Mouse (Mus musculus) olfactory bulb, adult 2 months (tissue): ENCODE measurements around the gene Mbd6. TPM values are rescaled to one million over a fixed set of nuclear protein-coding genes. Genes with fewer than 3 reads are reported as not detected.
"Not testable (repeated sequence)": the region's sequence is repeated elsewhere in the genome, so short reads cannot be mapped to it uniquely, and the experiment has no call there.

ENCODE experiments used
- H3K27ac ChIP-seq: fragments of 200-500 bp; 2 replicates; pipeline ENCODE4 v1.5.1; 2012; ENCODE audit warnings: low read depth, low read length; ENCODE audit not compliant: insufficient read depth
- H3K4me1 ChIP-seq: fragments of 200-500 bp; 2 replicates; pipeline ENCODE4 v1.6.1; 2012; ENCODE audit warnings: low read length; ENCODE audit not compliant: control insufficient read depth, insufficient read depth
- H3K4me3 ChIP-seq: fragments of 200-500 bp; 2 replicates; pipeline ENCODE4 v1.5.1; 2012; ENCODE audit warnings: mild to moderate bottlenecking, low read depth, low read length, moderate library complexity; ENCODE audit not compliant: insufficient read depth
- CTCF ChIP-seq: fragments of 200-500 bp; IDR thresholded peaks from 2 replicates; pipeline ENCODE4 v1.5.1; 2012; ENCODE audit warnings: low read depth, mild to moderate bottlenecking, low read length, moderate library complexity; ENCODE audit not compliant: insufficient read depth
- POLR2A ChIP-seq: fragments of 200-500 bp; IDR thresholded peaks from 2 replicates; pipeline ENCODE4 v1.6.1; 2012; ENCODE audit warnings: mild to moderate bottlenecking, low read depth, low read length, moderate library complexity; ENCODE audit not compliant: insufficient read depth
- WGBS: fragments of 180-500 bp; shearing (Covaris S2); methylation state at CpG from one replicate; pipeline ENCODE4 v1.1.7; 2018; 5-methylcytosine and 5-hydroxymethylcytosine counted together
- polyA plus RNA-seq: library from polyadenylated mRNA; stranded (reverse); fragments of >200 nt; gene quantifications from 2 replicates; pipeline ENCODE4 v1.2.4, GENCODE M21; 2012; ENCODE audit warnings: low replicate concordance; ENCODE audit not compliant: missing spikeins, insufficient read depth, insufficient read length

Gene Mbd6
- polyA plus RNA-seq, 1 experiment = not detected

- TF ChIP-seq POLR2A (no peak), CTCF (no peak)
- no peak overlapping the region for H3K4me3 ChIP-seq
- no peaks in the 10 kb centered on the region for H3K4me1 ChIP-seq
- no peak overlapping the region for H3K27ac ChIP-seq
- WGBS = 46% methylated on average over 4 of the region's 4 CpGs
These were observed 29.2 kb upstream of the Mbd6 start for GRCm38 (mm10) chr10:127318009-127318408.

DNA sequence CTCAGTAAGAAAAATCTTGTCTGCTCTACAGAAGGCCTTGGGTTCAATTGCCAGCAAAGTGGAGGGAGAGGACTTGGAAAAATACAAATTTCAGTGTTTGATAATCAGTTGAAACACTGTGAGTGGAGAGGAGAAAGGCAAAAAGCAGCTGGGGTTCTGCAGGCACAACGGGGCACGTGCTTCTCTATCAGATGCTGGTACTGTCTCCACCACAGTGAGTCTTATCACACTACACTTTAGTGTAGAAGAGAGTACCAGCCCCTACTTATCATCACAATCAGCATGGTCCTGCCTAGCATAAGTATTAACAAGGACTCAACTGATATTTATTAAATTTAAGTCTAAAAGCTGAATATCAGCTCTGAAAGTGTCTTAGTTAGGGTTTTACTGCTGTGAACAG is 28.5 kb upstream of the Mbd6 start:
- Histone ChIP-seq H3K27ac (no peak overlapping the region), H3K4me3 (no peak overlapping the region), H3K4me1 (no peaks in the 10 kb centered on the region)
- TF ChIP-seq POLR2A (no peak), CTCF (no peak)
- 86% methylated on average over 2 of the region's 2 CpGs for WGBS

- H3K4me1 ChIP-seq, H3K4me3 ChIP-seq, H3K27ac ChIP-seq: not testable (repeated sequence)
- WGBS = 79% methylated on average over 1 of the region's 1 CpGs
These were observed 26.1 kb upstream of the Mbd6 start for GRCm38 (mm10) chr10:127314950-127315349.

DNA sequence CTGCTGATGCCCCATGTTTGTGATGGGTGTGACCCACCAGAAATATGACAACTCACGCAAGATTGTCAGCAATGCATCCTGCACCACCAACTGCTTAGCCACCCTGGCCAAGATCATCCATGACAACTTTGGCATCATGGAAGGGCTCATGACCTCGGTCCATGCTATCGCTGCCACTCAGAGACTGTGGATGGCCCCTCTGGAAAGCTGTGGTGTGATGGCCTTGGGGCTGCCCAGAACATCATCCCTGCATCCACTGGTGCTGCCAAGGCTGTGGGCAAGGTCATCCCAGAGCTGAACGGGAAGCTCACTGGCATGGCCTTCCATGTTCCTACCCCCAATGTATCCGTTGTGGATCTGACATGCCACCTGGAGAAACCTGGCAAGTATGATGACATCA is 24.7 kb upstream of the Mbd6 start:
- H3K4me3 ChIP-seq, H3K4me1 ChIP-seq, H3K27ac ChIP-seq: not testable (repeated sequence)
- WGBS = 95% methylated on average over 5 of the region's 5 CpGs

DNA sequence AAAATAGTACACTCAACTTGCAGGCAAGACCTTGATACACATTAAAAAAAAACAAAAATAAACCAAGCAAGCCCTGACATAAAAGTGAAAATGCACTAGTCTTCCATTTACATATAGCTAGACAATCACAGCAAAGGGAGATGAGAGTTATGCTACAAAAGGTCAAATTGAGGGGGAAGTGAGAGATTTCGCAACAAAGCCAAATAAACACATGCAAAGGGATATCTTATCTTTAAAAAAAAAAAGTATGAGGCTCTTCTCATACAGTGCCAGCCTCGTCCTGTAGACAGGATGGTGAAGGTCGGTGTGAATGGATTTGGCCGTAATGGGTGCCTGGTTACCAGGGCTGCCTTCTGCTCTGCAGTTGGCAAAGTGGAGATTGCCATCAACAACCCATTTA is 24.0 kb upstream of the Mbd6 start:
- H3K27ac ChIP-seq = no peak overlapping the region
- 78% methylated on average over 4 of the region's 4 CpGs for WGBS
- 0 out of 2 replicates have a peak, but pooled peaks cover 3% of the 10 kb centered on the region for H3K4me1 ChIP-seq
- H3K4me3 ChIP-seq = no peak overlapping the region
- TF ChIP-seq CTCF = no peak
- TF ChIP-seq POLR2A = no peak

- Histone ChIP-seq H3K4me3 (peak overlapping the region; percentile 72), H3K27ac (peak overlapping the region; percentile 13; the same call in 1 of the 2 replicates), H3K4me1 (0 out of 2 replicates have a peak, but pooled peaks cover 3% of the 10 kb centered on the region)
- TF ChIP-seq POLR2A (no peak), CTCF (peak; percentile 75; the same call in 1 of the 2 replicates)
- WGBS = under 1% methylated on average over 4 of the region's 4 CpGs
These were observed 23.5 kb upstream of the Mbd6 start for GRCm38 (mm10) chr10:127312356-127312676.

DNA sequence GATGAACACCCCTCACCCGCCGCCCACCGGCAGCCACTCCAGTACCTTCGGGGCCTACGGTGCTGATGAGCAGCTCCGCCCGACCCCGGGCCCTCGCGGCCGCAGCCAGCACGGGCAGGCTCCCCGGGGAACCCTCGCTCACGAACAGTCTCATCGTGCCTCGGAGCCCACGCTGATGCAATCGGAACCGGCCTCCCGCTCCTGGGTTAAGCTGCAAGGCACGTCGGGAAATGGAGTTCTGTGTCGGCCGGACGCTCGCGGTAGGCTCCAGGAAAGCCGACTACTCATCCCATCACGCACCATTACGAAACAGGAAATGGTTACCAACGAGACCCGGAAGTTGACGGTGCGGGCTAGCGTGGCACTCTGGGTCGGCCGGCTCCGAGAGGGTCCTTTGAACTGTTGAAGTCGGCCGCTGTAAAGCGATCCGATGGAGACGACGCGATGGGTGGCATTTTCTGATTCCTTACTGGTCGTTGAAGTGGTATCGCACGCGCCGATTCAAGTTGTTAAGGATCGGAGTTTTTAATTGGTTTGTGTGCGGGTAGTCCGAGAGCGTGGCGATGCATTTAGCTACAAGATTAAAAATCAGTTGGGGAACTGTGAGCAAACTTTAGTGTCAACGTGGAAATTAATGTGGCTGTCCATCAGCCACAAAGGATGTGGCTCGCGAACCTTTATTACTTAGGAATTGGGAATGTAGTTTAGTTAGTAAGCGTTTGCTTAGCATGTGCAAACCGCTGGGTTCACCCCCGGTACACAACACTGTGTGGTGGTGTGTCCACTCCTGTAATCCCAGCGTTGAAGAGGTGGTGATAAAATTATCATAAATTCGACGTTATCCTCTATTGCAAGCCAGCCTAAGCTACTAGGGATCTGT is 22.9 kb upstream of the Mbd6 start, which contains the start of gene Mars:
TSS of gene Mars (minus strand) at position 311 of the 880 bp plus-strand sequence.
- under 1% methylated on average over 65 of the region's 65 CpGs for WGBS
- TF ChIP-seq POLR2A (peak; percentile 58; the same call in 1 of the 2 replicates), CTCF (no peak)
- 0 out of 2 replicates have a peak, but pooled peaks cover 3% of the 10 kb centered on the region for H3K4me1 ChIP-seq
- H3K4me3 ChIP-seq = peak within 1 kb of the TSS; percentile 72
- H3K27ac ChIP-seq = peak within 1 kb of the TSS; percentile 30; the same call in 1 of the 2 replicates

- 0 out of 2 replicates have a peak, but pooled peaks cover 3% of the 10 kb centered on the region for H3K4me1 ChIP-seq
- TF ChIP-seq POLR2A = no peak
- WGBS = 35% methylated on average over 23 of the region's 23 CpGs
These were observed 22.0 kb upstream of the Mbd6 start for GRCm38 (mm10) chr10:127310523-127311475.

DNA sequence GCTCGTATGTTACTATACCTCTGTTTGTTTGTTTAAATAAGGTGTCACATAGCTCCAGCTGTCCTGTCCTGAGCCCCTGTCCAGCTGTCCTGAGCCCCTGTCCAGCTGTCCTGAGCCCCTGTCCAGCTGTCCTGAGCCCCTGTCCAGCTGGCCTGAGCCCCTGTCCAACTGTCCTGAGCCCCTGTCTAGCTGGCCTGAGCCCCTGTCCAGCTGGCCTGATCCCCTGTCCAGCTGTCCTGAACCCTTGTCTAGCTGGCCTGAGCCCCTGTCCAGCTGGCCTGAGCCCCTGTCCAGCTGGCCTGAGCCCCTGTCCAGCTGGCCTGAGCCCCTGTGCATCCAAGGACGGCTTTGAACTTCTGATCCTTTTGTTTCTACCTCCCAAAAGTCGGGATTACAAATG is 20.3 kb upstream of the Mbd6 start:
- H3K27ac ChIP-seq, H3K4me1 ChIP-seq, H3K4me3 ChIP-seq: not testable (repeated sequence)
- 77% methylated on average over 3 of the region's 3 CpGs for whole genome bisulfite sequencing

More at GRCm38 (mm10) chr10:127310523-127311475, 22.0 kb upstream of the Mbd6 start:
- Histone ChIP-seq H3K4me3 (peak overlapping the region; percentile 72), H3K27ac (0 out of 2 replicates have a peak overlapping the region, but pooled peaks have one; percentile 30)
